Mouse (Mus musculus) ES-E14 (cell line): ENCODE data around the gene Mtfr1l.

Experiments used
- CHD2 ChIP-seq: IDR thresholded peaks from 2 replicates; pipeline ENCODE4 v1.6.1; 2014; ENCODE audit warnings: mild to moderate bottlenecking, low read depth, low read length, inconsistent platforms
- HCFC1 ChIP-seq: IDR thresholded peaks from 2 replicates; pipeline ENCODE4 v1.6.1; 2012; ENCODE audit warnings: low read length, inconsistent platforms, borderline replicate concordance; ENCODE audit not compliant: insufficient read depth
- MAFK ChIP-seq: IDR thresholded peaks from 2 replicates; pipeline ENCODE4 v1.6.1; 2014; ENCODE audit warnings: mild to moderate bottlenecking, low read depth, low read length, inconsistent platforms; ENCODE audit not compliant: insufficient read depth
- ZC3H11A ChIP-seq: IDR thresholded peaks from 2 replicates; pipeline ENCODE4 v1.6.1; 2012; ENCODE audit warnings: low read depth, mild to moderate bottlenecking, inconsistent platforms, low read length, borderline replicate concordance

DNA sequence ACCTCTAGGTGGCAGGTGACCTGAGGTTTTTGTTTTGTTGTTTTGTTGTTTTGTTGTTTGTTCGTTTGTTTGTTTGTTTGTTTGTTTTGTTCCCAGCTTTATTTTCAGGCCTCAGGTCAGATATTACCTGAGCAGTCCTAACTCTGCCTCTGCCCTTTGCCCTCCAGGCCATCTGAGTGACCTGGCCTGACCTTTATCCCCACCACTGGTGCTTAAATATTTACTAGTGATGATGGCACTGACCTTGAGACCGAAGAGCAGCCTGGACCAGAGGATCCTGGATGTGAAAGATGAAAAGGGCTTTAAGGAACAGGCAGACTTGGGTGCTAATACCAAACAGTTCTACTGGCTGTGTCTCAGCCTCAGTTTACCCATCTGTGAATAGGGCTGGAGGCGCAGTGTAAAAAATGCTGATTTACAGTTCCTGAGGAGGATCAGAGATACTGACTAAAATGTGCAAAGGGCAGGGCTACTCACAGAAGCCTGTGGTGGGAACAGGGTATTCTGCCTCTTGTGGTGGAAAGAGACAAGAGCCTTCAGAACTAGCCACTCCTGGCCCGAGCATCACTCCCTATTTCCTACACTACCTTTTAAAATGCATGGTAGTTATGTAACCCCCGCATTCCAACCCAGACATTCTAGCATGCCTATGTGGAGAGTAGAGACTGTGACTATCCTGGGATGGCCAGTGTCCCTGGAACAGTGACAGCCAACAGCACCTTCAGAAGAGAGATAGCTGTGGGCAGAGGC is 49.9 kb downstream of the Mtfr1l start:
- TF ChIP-seq CHD2 = no peak
- TF ChIP-seq MAFK = no peak
- no peak for TF ChIP-seq ZC3H11A
- TF ChIP-seq HCFC1 = no peak
